Mouse (Mus musculus) c-Kit-positive CD71-positive TER-119-negative erythroid progenitor cells, embryonic 14.5 days (primary cell): ENCODE results near the gene Foxn1.

Source experiments
- DNase-seq: peaks from one replicate; pipeline ENCODE4 v3.0.0-alpha.2; 2013; ENCODE audit warnings: low read depth

The Foxn1 gene

GRCm38 (mm10) chr11:78386508-78387043, at the start of gene Foxn1:
Foxn1 (minus strand) TSS chr11:78386558.
- DNase-seq = no peak

- peak; percentile 30 for DNase-seq
These were observed 49.5 kb upstream of the Foxn1 start for GRCm38 (mm10) chr11:78435776-78436349.

GRCm38 (mm10) chr11:78434052-78434451, 47.7 kb upstream of the Foxn1 start:
- DNase-seq = no peak

GRCm38 (mm10) chr11:78431176-78431575, 44.8 kb upstream of the Foxn1 start:
- no peak for DNase-seq

- DNase-seq = peak; percentile 13
These were observed 44.0 kb upstream of the Foxn1 start for GRCm38 (mm10) chr11:78430195-78430878.

GRCm38 (mm10) chr11:78428309-78428708, 42.0 kb upstream of the Foxn1 start:
- DNase-seq = no peak

- no peak for DNase-seq
These were observed 41.3 kb upstream of the Foxn1 start for GRCm38 (mm10) chr11:78427655-78428054.

GRCm38 (mm10) chr11:78425572-78425971, 39.2 kb upstream of the Foxn1 start:
- no peak for DNase-seq

GRCm38 (mm10) chr11:78424352-78424751, 38.0 kb upstream of the Foxn1 start:
- DNase-seq = no peak

- DNase-seq = no peak
These were observed 35.9 kb upstream of the Foxn1 start, which contains the start of gene Slc13a2 for GRCm38 (mm10) chr11:78422055-78422819. Slc13a2 (minus strand) TSS chr11:78422217.

- no peak for DNase-seq
These were observed 35.0 kb upstream of the Foxn1 start for GRCm38 (mm10) chr11:78421201-78422009.

GRCm38 (mm10) chr11:78420263-78420889, 34.0 kb upstream of the Foxn1 start:
- no peak for DNase-seq

GRCm38 (mm10) chr11:78416854-78417253, 30.5 kb upstream of the Foxn1 start:
- DNase-seq = no peak

GRCm38 (mm10) chr11:78412861-78413260, 26.5 kb upstream of the Foxn1 start:
- no peak for DNase-seq

GRCm38 (mm10) chr11:78412324-78412850, 26.0 kb upstream of the Foxn1 start:
- DNase-seq = no peak

GRCm38 (mm10) chr11:78411606-78412323, 25.4 kb upstream of the Foxn1 start:
- DNase-seq = no peak

- no peak for DNase-seq
These were observed 22.2 kb upstream of the Foxn1 start for GRCm38 (mm10) chr11:78408256-78409240.

- DNase-seq = no peak
These were observed 15.7 kb upstream of the Foxn1 start for GRCm38 (mm10) chr11:78402062-78402461.

GRCm38 (mm10) chr11:78401469-78401868, 15.1 kb upstream of the Foxn1 start:
- no peak for DNase-seq
